Mouse (Mus musculus) spleen, adult 2 months (tissue): ENCODE measurements around the gene Myo16.

Experiments
- CTCF ChIP-seq: fragments of 200-500 bp; IDR thresholded peaks from 2 replicates; pipeline ENCODE4 v1.5.1; 2011; ENCODE audit warnings: mild to moderate bottlenecking, inconsistent platforms; ENCODE audit not compliant: insufficient read depth, insufficient read length, insufficient replicate concordance; ENCODE audit errors: extremely low read depth
- POLR2A ChIP-seq: fragments of 200-500 bp; IDR thresholded peaks from 2 replicates; pipeline ENCODE4 v1.6.1; 2011; ENCODE audit warnings: low read depth, low read length, inconsistent platforms

GRCm38 (mm10) chr8:10402606-10403005, 248.9 kb downstream of the Myo16 start:
- TF ChIP-seq CTCF (no peak), POLR2A (no peak)
